Mouse (Mus musculus) lung, embryonic 15.5 days (tissue): ENCODE results near the gene Mast1. TPM values are rescaled to one million over a fixed set of nuclear protein-coding genes. Genes with fewer than 3 reads are reported as not detected.

Experiments
- ATAC-seq: fragments of 200-750 bp; cut with Nextera tagmentation; 2 replicates; pipeline ENCODE4 v1.8.0; 2017; ENCODE audit warnings: moderate number of reproducible peaks, borderline replicate concordance; ENCODE audit not compliant: low FRiP score, low TSS enrichment; ENCODE audit errors: extremely low read depth
- H3K27ac ChIP-seq: fragments of 300-500 bp; sonication (generic); 2 replicates; pipeline ENCODE4 v1.5.1; 2015; ENCODE audit warnings: moderate library complexity, mild to moderate bottlenecking, inconsistent platforms
- H3K27me3 ChIP-seq: fragments of 300-500 bp; sonication (generic); 2 replicates; pipeline ENCODE4 v1.6.1; 2015; ENCODE audit warnings: inconsistent platforms
- H3K36me3 ChIP-seq: fragments of 300-500 bp; sonication (generic); 2 replicates; pipeline ENCODE4 v1.6.1; 2015; ENCODE audit warnings: inconsistent platforms
- H3K4me1 ChIP-seq: fragments of 300-500 bp; sonication (generic); 2 replicates; pipeline ENCODE4 v1.6.1; 2015; ENCODE audit warnings: inconsistent platforms
- H3K4me2 ChIP-seq: fragments of 300-500 bp; sonication (generic); 2 replicates; pipeline ENCODE4 v1.6.1; 2015; ENCODE audit warnings: inconsistent platforms, mild to moderate bottlenecking, moderate library complexity
- H3K4me3 ChIP-seq: fragments of 300-500 bp; sonication (generic); 2 replicates; pipeline ENCODE4 v1.5.1; 2015; ENCODE audit warnings: mild to moderate bottlenecking, inconsistent platforms
- H3K9ac ChIP-seq: fragments of 300-500 bp; sonication (generic); 2 replicates; pipeline ENCODE4 v1.6.1; 2015; ENCODE audit warnings: inconsistent platforms
- H3K9me3 ChIP-seq: fragments of 300-500 bp; sonication (generic); 2 replicates; pipeline ENCODE4 v1.6.1; 2016; ENCODE audit warnings: inconsistent platforms
- WGBS: fragments of 180-500 bp; shearing (Covaris S2); methylation state at CpG from one replicate; pipeline ENCODE4 v1.1.7; 2015; 5-methylcytosine and 5-hydroxymethylcytosine counted together
- polyA plus RNA-seq: library from polyadenylated mRNA; unstranded; fragments of >200 nt; fragmentation: Nextera tagmentation; extraction: Ambion mirVana; gene quantifications from 2 replicates; pipeline ENCODE4 v1.2.1, GENCODE M21; 2015

Mast1 gene
- polyA plus RNA-seq, 1 experiment from 2014 or later, result 0.49 TPM

DNA sequence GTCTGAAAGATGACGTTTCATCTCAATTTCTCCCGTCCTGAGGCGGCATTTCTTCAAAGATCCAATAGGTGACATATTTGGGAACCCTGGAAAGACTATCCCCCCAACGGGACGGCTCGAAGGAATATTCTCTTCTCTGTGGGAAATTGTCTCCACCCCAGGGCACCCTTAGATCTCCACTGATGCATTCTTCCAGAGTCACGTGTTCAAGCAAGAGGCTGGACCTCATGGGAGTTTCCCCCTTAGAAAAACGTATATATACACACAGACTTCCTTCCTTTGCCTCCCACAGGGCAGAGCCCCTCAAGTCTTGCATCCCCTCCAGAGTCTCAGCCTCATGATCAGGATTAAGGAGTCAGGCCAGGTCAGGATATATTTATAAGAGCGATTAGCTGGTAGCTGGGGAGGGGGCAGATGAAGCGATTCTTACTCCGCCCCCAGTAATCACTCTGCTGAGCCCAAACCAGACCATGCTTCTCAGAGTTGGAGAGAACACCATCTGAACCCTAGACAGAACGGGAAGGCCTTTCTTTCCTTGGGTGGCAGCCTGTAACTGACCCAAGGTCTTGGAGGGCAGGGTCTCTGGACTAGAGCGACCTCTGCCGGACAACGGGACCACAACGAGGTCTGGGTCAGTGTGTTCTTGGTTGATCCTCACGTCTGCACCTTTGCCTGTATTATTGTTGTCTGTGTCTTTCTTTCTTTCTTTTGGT lies 9.5 kb upstream of the Mast1 start, which contains the start of gene Rtbdn:
TSS of gene Rtbdn (plus strand) at position 464 of the 713 bp plus-strand sequence.
- no peak within 1 kb of the TSS for H3K9ac ChIP-seq
- WGBS, result 10% methylated on average over 17 of the region's 17 CpGs

DNA sequence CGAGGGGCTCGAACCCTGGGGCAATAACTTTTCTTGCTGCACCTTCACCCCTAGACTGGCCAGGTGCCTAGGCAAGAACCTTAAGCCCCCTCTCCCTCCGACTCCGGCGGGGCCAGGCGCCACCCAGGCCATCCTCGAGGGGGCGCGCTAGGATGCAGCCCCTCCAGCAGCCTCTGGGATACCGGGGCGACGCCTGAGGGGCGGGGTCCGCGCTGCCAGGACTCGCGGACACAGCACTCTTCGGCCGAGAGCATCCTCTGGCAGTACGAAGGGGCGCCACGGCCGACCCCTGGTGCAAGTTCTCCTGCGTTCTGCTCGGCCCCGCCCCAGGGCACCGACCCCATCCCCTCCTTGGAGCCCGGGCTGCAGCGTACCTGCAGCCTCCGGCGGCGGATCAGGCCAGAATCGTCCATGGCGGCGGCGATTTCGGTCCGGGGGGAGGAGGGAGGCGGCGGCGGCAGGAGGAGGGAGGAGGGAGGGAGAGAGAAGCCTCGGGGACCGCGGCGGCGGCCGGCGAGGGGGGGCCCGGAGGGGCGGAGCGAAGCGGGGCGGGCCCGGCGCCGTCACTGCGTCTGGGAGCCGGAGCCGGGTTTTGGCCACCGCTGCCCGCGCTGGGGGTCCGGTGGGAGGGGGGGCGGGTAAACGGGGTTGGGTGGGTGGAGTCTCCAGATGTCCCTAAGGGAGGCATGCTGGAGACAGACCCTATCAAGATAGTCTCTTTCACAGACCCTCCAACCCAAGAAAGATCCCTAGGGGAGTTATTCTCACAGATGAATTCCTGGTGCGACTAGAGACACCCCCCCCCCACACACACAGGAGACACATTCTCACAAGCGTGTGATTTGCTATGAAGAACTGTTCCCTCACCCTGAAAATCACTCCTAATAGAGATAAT lies 8.7 kb upstream of the Mast1 start:
- Histone ChIP-seq H3K9ac (no peak overlapping the region), H3K4me1 (peaks cover 22% of the 10 kb centered on the region), H3K4me3 (peak overlapping the region; percentile 41), H3K36me3 (no peaks in the 10 kb centered on the region), H3K27ac (no peak overlapping the region), H3K4me2 (peak overlapping the region; percentile 78), H3K9me3 (no peaks in the 10 kb centered on the region), H3K27me3 (peaks cover 82% of the 10 kb centered on the region)
- under 1% methylated on average over 49 of the region's 67 CpGs for WGBS
- ATAC-seq, result peak; percentile 35; the same call in 1 of the 2 replicates

More for the DNA sequence above, 9.5 kb upstream of the Mast1 start, which contains the start of gene Rtbdn:
- peak; percentile 45; the same call in 1 of the 2 replicates for ATAC-seq
- Histone ChIP-seq H3K4me2 (peak within 1 kb of the TSS; percentile 78), H3K9me3 (no peaks in the 10 kb centered on the region), H3K4me1 (peaks cover 22% of the 10 kb centered on the region), H3K27me3 (peaks cover 86% of the 10 kb centered on the region), H3K4me3 (peak within 1 kb of the TSS; percentile 41), H3K36me3 (no peaks in the 10 kb centered on the region), H3K27ac (no peak within 1 kb of the TSS)

DNA sequence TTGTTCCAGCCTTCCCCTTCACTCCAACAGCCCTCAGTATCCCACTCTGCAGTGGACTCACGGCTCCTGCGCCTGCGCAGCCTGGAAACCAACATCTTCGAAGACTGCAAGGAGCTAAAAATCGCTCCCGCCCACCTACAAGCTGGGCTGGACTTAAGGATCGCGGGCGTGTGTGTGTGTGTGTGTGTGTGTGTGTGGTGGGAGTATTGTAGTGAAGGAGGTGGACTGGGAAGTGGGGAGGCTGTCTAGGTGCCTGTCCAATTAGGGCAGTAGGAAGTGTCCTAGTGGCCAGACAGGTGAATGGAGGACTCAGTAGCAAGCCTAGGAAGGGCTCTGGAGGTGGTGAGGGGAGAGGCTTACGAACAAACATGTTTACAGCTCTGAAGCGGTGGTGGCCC lies 8.1 kb upstream of the Mast1 start:
- Histone ChIP-seq H3K4me2 (peak overlapping the region; percentile 78), H3K27ac (no peak overlapping the region), H3K27me3 (peaks cover 77% of the 10 kb centered on the region), H3K4me3 (peak overlapping the region; percentile 41; the same call in 1 of the 2 replicates), H3K9me3 (no peaks in the 10 kb centered on the region), H3K4me1 (peaks cover 22% of the 10 kb centered on the region), H3K36me3 (no peaks in the 10 kb centered on the region), H3K9ac (no peak overlapping the region)
- 5% methylated on average over 11 of the region's 11 CpGs for WGBS
- no peak for ATAC-seq

DNA sequence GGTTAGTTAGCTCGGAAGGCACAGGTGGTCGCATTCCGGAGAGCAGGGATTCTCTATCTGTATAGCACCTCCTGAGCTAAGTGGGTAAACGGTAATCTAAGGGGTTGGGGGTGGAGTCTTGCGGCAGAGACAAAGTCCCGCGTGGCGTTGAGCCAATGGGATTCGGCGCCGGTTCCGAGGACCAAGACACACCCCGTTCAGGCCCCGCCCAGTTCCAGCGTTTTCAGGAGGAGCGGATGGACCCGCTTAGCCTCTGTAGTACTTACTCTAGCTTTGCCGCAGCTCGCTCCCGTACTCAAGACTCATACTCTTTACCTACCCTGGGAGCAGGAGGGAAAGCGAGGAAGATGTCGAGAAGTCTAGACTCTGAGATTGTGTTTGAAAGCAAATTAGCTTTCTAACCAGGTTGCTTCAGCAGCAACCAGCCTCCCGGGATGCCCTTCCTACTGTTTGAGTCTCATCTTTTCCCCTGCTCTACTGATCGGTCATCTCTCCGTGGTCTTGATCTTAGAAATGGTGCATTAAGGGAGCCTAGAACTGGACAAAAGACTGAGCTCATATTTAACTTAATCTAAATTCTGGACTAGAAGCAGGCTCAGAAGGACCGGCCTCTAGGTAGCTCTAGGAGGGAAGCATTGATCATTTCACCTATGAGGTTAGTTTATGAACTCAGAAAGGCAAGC lies 7.5 kb upstream of the Mast1 start:
- H3K27me3 ChIP-seq, result peaks cover 71% of the 10 kb centered on the region
- no peak for ATAC-seq
- peaks cover 22% of the 10 kb centered on the region for H3K4me1 ChIP-seq
- no peaks in the 10 kb centered on the region for H3K9me3 ChIP-seq
- no peaks in the 10 kb centered on the region for H3K36me3 ChIP-seq
- no peak overlapping the region for H3K27ac ChIP-seq
- H3K9ac ChIP-seq, result no peak overlapping the region
- 3% methylated on average over 26 of the region's 26 CpGs for WGBS
- H3K4me2 ChIP-seq, result 0 out of 2 replicates have a peak overlapping the region, but pooled peaks have one; percentile 7
- no peak overlapping the region; the same call in 1 of the 2 replicates for H3K4me3 ChIP-seq

DNA sequence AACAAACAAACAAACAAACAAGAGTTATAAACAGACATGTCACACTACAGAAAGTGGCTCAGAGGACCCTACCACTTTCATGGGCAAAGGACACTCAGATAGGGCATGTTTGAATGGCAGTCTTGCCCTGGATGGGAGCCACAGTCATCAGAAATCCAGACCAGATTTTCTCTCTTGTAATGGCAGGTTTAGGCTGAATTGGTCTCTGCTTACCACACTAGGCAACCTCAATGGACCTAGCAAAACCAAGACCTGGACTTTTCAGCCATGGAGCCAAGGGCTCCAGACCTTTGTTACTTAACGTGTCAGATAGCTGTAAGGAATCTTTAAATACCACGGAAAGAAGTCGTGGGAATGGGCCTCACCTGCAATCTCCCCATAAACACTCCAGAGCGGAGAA lies 6.5 kb upstream of the Mast1 start:
- no peak for ATAC-seq
- WGBS, result 20% methylated on average over 4 of the region's 4 CpGs
- peaks cover 76% of the 10 kb centered on the region for H3K27me3 ChIP-seq

DNA sequence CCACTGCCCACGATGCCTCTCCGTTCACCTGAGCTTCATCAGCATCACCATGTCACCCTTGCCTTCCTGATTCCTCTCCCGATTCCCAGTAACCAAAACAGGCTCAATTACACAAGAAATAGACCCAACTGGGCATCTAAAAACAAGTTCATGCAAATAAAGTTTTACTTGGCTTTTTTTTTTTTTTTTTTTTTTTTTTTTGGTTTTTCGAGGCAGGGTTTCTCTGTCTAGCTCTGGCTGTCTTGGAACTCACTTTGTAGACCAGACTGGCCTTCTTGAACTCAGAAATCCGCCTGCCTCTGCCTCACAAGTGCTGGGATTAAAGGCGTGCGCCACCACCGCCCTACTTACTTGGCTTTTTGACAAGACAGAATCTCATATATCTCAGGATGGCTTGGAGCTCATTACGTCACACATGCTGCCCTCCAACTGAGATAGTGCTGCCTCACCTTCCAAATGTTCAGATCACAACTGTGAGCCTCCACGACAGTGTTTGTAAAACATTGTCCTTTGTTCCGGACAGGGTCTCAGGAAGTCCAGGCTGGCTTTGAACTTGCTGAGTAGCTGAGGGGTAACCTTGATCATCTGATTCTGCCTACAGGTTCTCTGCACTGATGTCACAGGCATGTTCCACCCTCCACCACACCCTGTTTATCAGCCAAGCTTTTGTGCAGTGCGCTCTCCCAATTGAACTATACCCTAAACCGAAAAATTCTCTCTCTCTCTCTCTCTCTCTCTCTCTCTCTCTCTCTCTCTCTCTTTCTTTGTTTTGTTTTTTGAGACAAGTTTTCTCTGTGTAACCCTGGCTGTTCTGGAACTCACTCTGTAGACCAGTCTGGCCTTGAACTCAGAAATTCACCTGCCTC lies 694 bp upstream of the Mast1 start:
- H3K4me3 ChIP-seq, result no peak overlapping the region
- H3K9me3 ChIP-seq, result no peaks in the 10 kb centered on the region
- 56% methylated on average over 13 of the region's 13 CpGs for WGBS
- no peak overlapping the region for H3K27ac ChIP-seq
- no peak overlapping the region for H3K9ac ChIP-seq
- H3K4me2 ChIP-seq, result peak overlapping the region; percentile 64
- H3K27me3 ChIP-seq, result peaks cover 74% of the 10 kb centered on the region
- H3K36me3 ChIP-seq, result no peaks in the 10 kb centered on the region
- peaks cover 12% of the 10 kb centered on the region for H3K4me1 ChIP-seq
- no peak for ATAC-seq

More for the DNA sequence above, 6.5 kb upstream of the Mast1 start:
- Histone ChIP-seq H3K9ac (no peak overlapping the region), H3K4me3 (no peak overlapping the region), H3K4me2 (no peak overlapping the region), H3K36me3 (no peaks in the 10 kb centered on the region), H3K9me3 (no peaks in the 10 kb centered on the region), H3K4me1 (peaks cover 22% of the 10 kb centered on the region), H3K27ac (no peak overlapping the region)

DNA sequence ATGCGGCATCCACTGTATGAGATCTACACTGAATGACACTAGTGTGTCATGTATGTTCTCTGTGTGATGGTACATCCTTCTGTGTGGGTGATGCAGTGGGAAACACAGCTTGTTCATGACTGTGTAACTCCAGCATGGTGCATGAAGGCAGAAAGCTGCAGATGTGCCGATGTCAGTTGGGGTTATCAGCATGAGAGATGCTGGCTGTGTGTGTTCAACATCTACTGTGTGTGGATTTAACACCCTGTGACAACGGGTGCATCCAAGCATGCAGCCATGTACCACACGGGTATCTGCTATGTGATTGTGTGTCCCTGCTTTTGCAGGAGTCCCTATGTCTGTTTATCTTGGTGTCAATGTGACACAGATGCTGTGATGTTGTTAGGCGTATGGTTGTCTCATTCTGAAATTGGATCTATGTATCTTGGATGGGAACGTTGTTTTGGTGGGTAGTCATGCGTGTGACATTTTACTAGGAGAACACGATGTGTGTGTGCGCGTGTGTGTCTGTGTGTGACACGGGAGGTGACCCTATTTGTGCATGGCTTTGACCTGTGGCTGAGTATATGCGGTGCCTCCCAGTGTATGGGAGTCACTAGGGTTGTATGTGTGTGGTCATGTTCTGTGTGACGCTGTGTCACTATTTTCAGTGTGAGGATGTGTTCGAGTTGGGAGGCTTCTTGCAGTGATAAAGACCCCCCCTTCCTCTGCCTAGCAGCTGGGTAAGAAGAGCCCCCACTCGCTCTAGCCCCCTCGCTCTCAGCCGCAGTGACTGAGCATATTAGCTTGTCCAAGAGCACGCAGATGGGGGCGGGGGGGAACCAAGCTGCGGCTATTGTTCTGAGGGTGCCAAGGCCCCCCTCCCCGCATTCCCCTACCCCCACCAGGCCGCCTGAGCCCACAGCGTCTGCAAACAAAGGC lies 858 bp downstream of the Mast1 start:
- no peaks in the 10 kb centered on the region for H3K36me3 ChIP-seq
- ATAC-seq, result no peak
- H3K4me2 ChIP-seq, result peak overlapping the region; percentile 64
- H3K9ac ChIP-seq, result no peak overlapping the region
- no peak overlapping the region for H3K27ac ChIP-seq
- H3K4me3 ChIP-seq, result peak overlapping the region; percentile 32
- peaks cover 12% of the 10 kb centered on the region for H3K4me1 ChIP-seq
- 22% methylated on average over 23 of the region's 23 CpGs for WGBS
- no peaks in the 10 kb centered on the region for H3K9me3 ChIP-seq
- peaks cover 76% of the 10 kb centered on the region for H3K27me3 ChIP-seq

DNA sequence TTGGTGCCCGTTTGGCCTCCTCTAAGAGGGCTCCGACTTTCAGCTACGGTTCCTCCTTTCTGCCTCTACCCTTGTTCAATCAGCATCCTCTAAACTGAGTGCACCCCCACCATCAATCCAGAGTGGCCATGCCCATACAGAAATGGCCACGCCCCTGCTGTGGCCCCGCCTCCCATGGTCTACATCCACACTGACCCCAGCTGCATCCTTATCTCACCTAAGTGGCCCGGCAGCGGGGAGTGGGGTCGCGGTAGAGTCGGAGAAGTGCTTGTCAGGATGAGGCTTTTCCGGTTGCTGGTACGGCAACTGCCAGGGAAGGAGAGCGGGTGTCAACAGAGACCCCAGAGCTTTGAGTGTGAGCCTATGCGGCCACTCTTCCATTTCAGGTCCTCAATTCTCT lies 1.7 kb downstream of the Mast1 start:
- 4% methylated on average over 14 of the region's 14 CpGs for WGBS
- Histone ChIP-seq H3K36me3 (no peaks in the 10 kb centered on the region), H3K9me3 (no peaks in the 10 kb centered on the region), H3K4me2 (no peak overlapping the region), H3K4me1 (peaks cover 12% of the 10 kb centered on the region), H3K9ac (no peak overlapping the region), H3K27ac (no peak overlapping the region), H3K4me3 (no peak overlapping the region), H3K27me3 (peaks cover 80% of the 10 kb centered on the region)
- peak; percentile 48; the same call in 1 of the 2 replicates for ATAC-seq

DNA sequence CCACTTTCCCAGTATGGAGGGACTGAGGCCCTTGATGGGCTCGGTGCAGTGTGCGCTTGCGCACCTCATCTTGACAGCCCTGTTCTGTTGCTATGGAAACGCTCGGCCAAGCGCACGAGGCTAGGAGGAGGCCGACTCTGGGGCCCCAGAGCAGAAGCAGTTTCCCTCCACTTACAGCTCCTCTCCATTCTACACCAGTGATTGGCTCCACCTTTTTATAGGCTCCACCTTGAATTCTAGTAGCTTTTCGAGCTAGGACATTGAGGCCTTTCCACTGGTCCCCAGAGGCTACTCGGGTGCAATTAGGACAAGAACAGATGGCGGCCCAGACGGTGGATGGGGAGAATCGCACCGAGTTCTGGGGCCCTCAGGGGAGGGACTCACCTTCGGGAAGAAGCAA lies 2.3 kb downstream of the Mast1 start:
- Histone ChIP-seq H3K27me3 (peaks cover 86% of the 10 kb centered on the region), H3K9me3 (no peaks in the 10 kb centered on the region), H3K9ac (no peak overlapping the region), H3K27ac (no peak overlapping the region), H3K36me3 (no peaks in the 10 kb centered on the region), H3K4me2 (no peak overlapping the region), H3K4me1 (peaks cover 12% of the 10 kb centered on the region), H3K4me3 (no peak overlapping the region)
- no peak for ATAC-seq
- under 1% methylated on average over 15 of the region's 15 CpGs for WGBS
